Mouse (Mus musculus) lung, adult 2 months (tissue): Measurements from ENCODE around the gene Npdc1. TPM values are rescaled to one million over a fixed set of nuclear protein-coding genes. Genes with fewer than 3 reads are reported as not detected.
"Not testable (repeated sequence)": the region's sequence is repeated elsewhere in the genome, so short reads cannot be mapped to it uniquely, and the experiment has no call there.

Experiments
- DNase-seq: peaks from one replicate; pipeline ENCODE4 v3.0.0; 2022
- H3K4me1 ChIP-seq: fragments of 200-500 bp; 2 replicates; pipeline ENCODE4 v1.6.1; 2011; ENCODE audit warnings: low read length; ENCODE audit not compliant: control insufficient read depth, insufficient read depth
- H3K4me3 ChIP-seq: fragments of 200-500 bp; replicated peaks from 2 replicates; pipeline ENCODE3; 2011; ENCODE audit warnings: low read depth, mild to moderate bottlenecking, control low read depth, low read length; ENCODE audit errors: extremely low read depth
- CTCF ChIP-seq: fragments of 200-500 bp; IDR thresholded peaks from 2 replicates; pipeline ENCODE4 v1.5.1; 2011; ENCODE audit warnings: mild to moderate bottlenecking, low read length, control low read depth; ENCODE audit not compliant: insufficient read depth
- POLR2A ChIP-seq: fragments of 200-500 bp; IDR thresholded peaks from 2 replicates; pipeline ENCODE4 v1.6.1; 2011; ENCODE audit warnings: low read depth, mild to moderate bottlenecking, control low read depth, low read length, borderline replicate concordance; ENCODE audit errors: extremely low read depth
- WGBS: fragments of 180-500 bp; shearing (Covaris S2); methylation state at CpG from one replicate; pipeline ENCODE4 v1.1.7; 2018; 5-methylcytosine and 5-hydroxymethylcytosine counted together
- polyA plus RNA-seq: library from polyadenylated mRNA; depleted of rRNA; stranded (reverse); fragments of >200 nt; gene quantifications from 2 replicates; pipeline ENCODE4 v1.2.3, GENCODE M21; 2012

The Npdc1 gene
- polyA plus RNA-seq, 1 experiment: 166 TPM

DNA sequence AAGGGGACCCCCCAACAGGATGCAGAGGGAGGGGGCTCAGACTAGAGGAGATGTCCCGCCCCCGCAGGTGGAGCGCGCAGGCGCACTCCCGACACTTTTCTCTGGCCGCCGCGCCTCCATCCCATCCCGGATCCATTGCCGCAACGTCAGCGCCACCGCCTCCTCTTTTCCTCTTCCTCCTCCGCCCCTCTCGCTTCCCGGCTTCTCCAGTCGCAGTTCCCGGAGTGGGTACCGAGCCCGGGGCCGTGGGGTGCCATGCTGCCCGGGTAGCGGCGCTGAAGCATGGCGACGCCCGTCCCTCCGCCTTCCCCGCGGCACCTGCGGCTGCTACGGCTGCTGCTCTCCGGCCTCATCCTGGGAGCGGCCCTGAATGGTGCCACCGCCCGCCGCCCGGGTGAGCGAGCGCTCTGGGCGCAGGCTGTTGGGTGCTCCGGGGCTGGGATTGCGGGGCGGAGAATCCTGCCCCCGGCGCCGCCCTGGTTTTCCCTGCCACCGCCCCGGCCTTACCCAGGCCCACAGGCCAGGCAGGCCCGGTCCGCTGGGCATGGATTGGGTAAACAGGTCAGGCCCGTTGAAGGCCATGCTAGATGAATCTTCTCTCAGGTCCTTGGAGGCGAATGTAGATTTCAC lies 3.9 kb downstream of the Npdc1 start:
- TF ChIP-seq CTCF: no peak
- TF ChIP-seq POLR2A: peak; percentile 59; the same call in 1 of the 2 replicates
- DNase-seq: peak; percentile 74
- WGBS: under 1% methylated on average over 53 of the region's 54 CpGs
- Histone ChIP-seq H3K4me3 (peak overlapping the region; percentile 68), H3K4me1 (peaks cover 4% of the 10 kb centered on the region; the same call in 1 of the 2 replicates)

DNA sequence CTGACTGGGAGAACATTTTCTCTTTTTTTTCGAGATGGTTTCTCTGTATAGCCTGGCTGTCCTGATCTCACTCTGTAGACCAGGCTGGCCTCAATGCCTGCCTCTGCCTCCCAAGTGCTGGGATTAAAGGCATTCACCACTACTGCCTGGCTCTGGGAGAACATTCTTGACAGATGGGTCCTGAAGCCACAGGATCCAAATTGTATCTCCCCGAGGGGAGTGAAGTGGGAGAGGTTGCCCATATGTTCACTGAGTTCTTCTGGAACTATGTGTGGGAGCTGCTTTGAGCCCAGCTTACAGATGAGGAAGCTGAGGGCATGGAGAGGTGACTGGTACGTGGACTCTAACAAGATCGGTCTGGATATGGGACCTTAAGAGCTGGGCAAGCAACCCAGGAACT lies 4.8 kb downstream of the Npdc1 start:
- TF ChIP-seq POLR2A: no peak
- TF ChIP-seq CTCF: no peak
- DNase-seq: no peak
- Histone ChIP-seq H3K4me3 (no peak overlapping the region), H3K4me1 (peaks cover 4% of the 10 kb centered on the region; the same call in 1 of the 2 replicates)
- WGBS: 80% methylated on average over 4 of the region's 4 CpGs

DNA sequence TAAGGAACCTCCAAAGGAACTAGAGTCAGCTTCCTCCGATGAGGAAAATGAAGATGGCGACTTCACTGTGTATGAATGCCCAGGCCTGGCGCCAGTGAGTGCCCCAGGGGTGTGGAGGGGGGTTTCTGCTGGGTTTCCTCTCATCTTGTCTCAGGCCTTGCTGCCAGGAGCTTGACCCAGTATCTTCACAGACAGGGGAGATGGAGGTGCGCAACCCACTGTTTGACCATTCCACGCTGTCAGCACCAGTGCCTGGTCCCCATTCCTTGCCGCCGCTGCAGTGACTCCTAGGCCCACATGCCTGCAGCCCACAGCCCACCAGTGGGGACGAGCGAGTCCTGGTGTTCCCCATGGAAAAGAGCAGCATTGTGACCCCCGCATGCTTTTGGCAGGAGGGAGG lies 9.8 kb downstream of the Npdc1 start:
- H3K4me3 ChIP-seq: no peak overlapping the region
- 0 out of 2 replicates have a peak, but pooled peaks cover 1% of the 10 kb centered on the region for H3K4me1 ChIP-seq
- 82% methylated on average over 10 of the region's 10 CpGs for WGBS
- DNase-seq: no peak
- TF ChIP-seq POLR2A: no peak

DNA sequence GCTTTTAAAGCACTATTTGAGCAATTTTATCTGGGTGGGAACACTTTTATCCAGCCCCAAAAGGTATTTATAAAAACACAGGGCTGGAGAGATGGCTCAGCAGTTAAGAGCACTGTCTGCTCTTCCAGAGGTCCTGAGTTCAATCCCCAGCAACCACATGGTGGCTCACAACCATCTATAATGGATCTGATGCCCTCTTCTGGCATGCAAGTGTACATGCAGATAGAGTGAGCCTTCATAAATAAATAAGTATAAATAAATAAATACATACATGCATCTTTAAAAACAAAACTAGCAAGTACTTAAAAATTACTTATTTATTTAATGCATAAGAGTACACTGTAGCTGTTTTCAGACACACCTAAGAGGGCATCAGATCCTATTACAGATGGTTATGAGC lies 14.3 kb downstream of the Npdc1 start:
- H3K4me3 ChIP-seq, H3K4me1 ChIP-seq, DNase-seq: not testable (repeated sequence)

DNA sequence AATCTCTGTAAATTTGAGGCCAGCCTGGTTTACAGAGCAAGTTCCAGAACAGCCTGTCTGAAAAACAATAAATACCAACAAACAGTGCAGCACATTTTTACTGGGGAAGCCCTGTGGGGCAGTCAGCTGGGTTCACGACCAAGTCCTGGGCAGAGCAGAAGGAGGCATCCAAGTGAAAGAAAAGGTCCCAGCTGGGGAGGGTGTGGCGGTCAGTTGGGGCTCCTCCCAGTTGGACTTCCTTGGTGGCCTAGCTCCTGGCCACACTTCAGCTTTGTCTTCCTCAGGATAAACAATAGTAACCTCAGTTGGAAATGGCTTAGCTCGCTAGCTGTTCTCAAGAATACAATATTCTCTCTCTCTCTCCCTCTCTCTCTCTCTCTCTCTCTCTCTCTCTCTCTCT lies 18.3 kb downstream of the Npdc1 start:
- TF ChIP-seq POLR2A: no peak
- no peak for TF ChIP-seq CTCF
- Histone ChIP-seq H3K4me1 (peaks cover 2% of the 10 kb centered on the region; the same call in 1 of the 2 replicates), H3K4me3 (no peak overlapping the region)
- 9% methylated on average over 3 of the region's 3 CpGs for WGBS
- no peak for DNase-seq

DNA sequence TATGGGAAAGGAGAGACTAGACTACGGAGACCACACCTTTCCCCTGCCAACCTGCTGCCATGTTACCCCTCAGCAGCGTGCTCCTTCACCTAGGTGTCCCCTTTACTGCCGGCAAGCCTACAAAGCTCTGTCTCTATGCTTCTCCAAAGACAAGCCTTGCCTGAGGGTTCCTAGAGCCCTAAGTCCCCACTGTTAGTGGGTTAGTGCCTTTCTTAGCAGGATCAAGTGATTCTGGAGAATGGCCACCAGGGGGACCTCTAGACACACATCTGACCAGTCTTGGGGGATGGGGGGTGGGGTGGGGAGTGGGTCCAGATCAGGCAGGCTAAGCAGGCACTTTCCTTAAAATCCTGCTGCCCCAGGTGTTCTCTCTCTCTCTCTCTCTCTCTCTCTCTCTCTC lies 22.7 kb downstream of the Npdc1 start:
- Histone ChIP-seq H3K4me1 (peaks cover 2% of the 10 kb centered on the region; the same call in 1 of the 2 replicates), H3K4me3 (no peak overlapping the region)
- TF ChIP-seq CTCF: peak; percentile 41
- TF ChIP-seq POLR2A: no peak
- WGBS: 22% methylated on average over 3 of the region's 3 CpGs
- DNase-seq: no peak

DNA sequence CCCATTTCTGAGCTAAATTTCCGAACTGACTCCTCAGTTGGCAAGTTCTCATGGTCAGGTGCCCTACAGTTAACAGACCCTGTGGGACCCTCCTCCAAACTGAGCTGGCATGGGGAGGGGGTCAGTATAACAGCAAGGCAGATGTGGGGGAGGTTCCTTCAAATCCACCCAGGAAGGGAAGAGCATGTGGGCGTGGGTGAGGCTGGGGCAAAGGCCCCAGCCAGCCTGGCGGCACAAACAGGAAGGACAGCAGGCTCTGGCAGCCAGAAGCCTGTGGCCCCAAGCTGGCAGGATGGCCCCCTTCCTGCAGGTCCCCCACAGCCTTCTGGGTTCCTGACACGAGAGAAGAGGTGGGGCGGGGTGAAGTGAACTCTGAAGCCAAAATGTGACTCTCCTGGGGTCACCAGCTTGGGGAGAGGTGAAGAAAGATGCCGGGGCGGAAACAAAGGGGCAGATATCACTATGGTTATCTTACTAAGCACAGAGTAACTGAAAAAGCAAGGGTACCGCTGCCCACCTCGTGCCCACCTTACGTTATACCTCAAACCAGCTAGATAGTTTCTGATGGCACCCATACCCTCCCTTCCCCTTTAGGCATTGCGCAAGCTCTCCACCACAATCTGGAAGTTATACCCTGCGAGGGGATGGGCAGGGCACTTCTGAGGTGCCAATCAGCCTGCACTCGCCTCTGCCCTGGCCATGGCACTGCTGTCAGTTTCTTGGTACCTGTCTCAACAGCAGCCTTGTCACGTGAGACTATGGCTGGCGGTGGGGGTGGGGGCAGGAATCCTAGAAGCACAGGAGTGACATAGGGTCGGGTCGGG lies 23.6 kb downstream of the Npdc1 start, which contains the start of gene Fut7:
Fut7 (plus strand) TSS at position 681 of the 824 bp plus-strand sequence.
- Histone ChIP-seq H3K4me3 (no peak within 1 kb of the TSS), H3K4me1 (0 out of 2 replicates have a peak, but pooled peaks cover 2% of the 10 kb centered on the region)
- WGBS: 45% methylated on average over 17 of the region's 17 CpGs
- DNase-seq: no peak
- no peak for TF ChIP-seq POLR2A
- no peak for TF ChIP-seq CTCF

DNA sequence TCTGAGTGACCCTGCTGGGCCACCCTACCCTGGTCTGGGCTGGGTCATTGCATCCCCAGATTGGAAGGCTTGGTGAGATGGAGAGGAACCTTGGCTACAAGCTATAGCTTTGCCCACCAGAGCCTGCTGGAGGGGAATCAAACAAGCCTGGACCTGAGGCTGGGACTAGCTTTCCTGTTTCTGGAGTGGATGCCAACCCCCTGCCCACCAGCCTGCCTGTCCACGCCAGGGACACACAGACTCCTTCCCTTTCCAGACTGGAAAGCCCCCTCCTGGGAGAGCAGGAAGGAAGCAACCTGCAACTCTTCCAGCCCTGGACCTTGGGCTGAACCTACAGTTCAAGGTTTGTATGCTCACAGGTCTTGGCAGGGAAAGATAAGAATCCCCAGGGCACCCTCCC lies 24.5 kb downstream of the Npdc1 start:
- WGBS: 40% methylated on average over 1 of the region's 1 CpGs
- no peak for DNase-seq
- no peak overlapping the region for H3K4me3 ChIP-seq
- H3K4me1 ChIP-seq: no peaks in the 10 kb centered on the region
- TF ChIP-seq POLR2A (no peak), CTCF (no peak)

DNA sequence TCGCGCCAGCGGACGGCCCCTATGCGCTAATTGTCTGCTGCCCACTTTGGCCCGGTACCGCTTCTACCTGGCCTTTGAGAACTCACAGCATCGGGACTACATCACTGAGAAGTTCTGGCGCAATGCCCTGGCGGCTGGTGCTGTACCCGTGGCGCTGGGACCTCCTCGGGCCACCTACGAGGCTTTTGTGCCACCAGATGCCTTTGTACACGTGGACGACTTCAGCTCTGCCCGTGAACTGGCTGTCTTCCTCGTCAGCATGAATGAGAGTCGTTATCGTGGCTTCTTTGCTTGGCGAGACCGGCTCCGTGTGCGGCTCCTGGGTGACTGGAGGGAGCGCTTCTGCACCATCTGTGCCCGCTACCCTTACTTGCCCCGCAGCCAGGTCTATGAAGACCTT lies 26.3 kb downstream of the Npdc1 start:
- no peak overlapping the region for H3K4me3 ChIP-seq
- no peak for DNase-seq
- H3K4me1 ChIP-seq: peaks cover 5% of the 10 kb centered on the region; the same call in 1 of the 2 replicates
- TF ChIP-seq CTCF (no peak), POLR2A (no peak)
- 52% methylated on average over 27 of the region's 27 CpGs for WGBS

DNA sequence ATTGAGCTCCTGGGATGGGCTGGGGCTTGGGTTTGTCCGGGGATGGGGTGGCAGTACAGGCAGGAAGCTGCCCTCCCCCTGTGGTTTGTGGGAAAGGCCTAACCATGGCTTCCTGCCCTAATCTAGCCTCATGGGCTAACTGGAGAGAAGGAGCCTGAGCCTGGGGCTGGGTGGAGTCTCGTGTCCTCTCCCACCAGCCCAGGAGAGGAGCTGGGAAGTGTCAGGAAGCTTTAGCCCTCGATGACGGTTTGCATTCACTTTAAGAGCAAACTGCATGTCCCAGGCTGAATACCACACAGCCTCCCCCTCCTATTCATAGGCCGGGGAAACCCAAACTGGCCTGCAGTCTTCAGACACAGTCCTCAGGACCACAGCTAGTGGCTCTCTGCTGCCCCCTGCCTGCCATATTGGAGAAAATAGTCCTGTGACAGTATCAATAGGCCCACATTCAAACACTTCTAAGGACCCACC lies 27.6 kb downstream of the Npdc1 start:
- 25% methylated on average over 5 of the region's 5 CpGs for WGBS
- peak; percentile 59 for DNase-seq
- TF ChIP-seq CTCF: peak; percentile 75
- TF ChIP-seq POLR2A: no peak
- H3K4me3 ChIP-seq: no peak overlapping the region
- peaks cover 5% of the 10 kb centered on the region; the same call in 1 of the 2 replicates for H3K4me1 ChIP-seq
